Mouse (Mus musculus): ENCODE data around the gene Plxnb1. TPM values are rescaled to one million over a fixed set of nuclear protein-coding genes. Genes with fewer than 3 reads are reported as not detected.

The Plxnb1 gene
- 26.8 and 34.4 TPM in 2 replicates for polyA plus RNA-seq (2016; fragmentation: Nextera tagmentation; extraction: Ambion mirVana)

GRCm38 (mm10) chr9:109095137-109095982 lies at the start of gene Plxnb1:
Gene Plxnb1, plus strand, starts transcription at chr9:109095389.
- H3K4me1 ChIP-seq (replicated peaks), result peaks cover 72% of the 10 kb centered on the region
- under 1% methylated on average over 102 of the region's 102 CpGs for WGBS

DNA sequence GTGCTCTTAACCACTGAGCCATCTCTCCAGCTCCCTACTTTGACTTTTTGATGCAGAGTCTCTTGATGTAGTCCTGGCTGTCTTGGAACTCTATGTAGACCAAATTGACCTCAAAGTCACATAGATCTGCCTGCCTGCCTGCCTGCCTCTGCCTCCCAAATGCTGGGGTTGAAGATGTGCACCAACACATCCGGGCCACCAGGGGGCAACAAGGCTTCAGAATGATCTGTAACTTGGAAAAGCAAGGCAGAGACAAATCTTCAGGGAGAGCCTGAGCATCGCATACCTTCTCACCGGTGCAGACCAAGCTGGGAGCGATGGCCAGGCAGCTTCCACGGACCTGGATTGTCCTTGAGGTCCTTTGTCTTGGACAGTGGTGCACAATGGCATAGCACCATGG lies 48.9 kb upstream of the Plxnb1 start:
- H3K4me3 ChIP-seq, result no peak overlapping the region
- 0 out of 2 replicates have a peak, but pooled peaks cover 1% of the 10 kb centered on the region for H3K36me3 ChIP-seq
- no peaks in the 10 kb centered on the region for H3K4me1 ChIP-seq (replicated peaks)
- H3K27ac ChIP-seq, result no peak overlapping the region
- WGBS, result 46% methylated on average over 5 of the region's 5 CpGs
- DNase-seq (ENCODE audit: low spot score), result peak; percentile 57
- H3K27me3 ChIP-seq (ENCODE audit: insufficient read depth, poor library complexity, severe bottlenecking), result no peaks in the 10 kb centered on the region
- H3K9me3 ChIP-seq, result no peaks in the 10 kb centered on the region

More at GRCm38 (mm10) chr9:109095137-109095982, at the start of gene Plxnb1:
- DNase-seq (ENCODE audit: low spot score), result peak; percentile 87
- Histone ChIP-seq H3K27ac (peak within 1 kb of the TSS; percentile 98), H3K9me3 (no peaks in the 10 kb centered on the region), H3K36me3 (peaks cover 53% of the 10 kb centered on the region), H3K27me3 (ENCODE audit: insufficient read depth, poor library complexity, severe bottlenecking) (peaks cover 17% of the 10 kb centered on the region), H3K4me3 (peak within 1 kb of the TSS; percentile 83)

DNA sequence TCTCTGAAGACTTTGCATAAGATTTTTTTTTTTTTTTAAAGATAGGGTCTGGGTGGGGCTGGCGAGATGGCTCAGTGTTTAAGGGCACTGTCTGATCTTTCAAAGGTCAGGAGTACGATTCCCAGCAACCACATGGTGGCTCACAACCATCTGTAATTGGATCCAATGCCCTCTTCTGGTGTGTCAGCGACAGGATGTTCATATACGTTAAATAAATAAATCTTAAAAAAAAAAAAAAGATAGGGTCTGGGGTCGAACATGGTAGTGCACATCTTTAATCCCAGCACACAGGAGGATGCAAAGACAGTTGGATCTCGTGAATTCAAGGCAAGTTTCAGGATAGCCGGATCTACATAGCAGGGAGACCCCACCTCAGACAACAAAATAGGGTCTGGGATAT lies 45.9 kb upstream of the Plxnb1 start:
- Histone ChIP-seq H3K36me3 (0 out of 2 replicates have a peak, but pooled peaks cover 5% of the 10 kb centered on the region), H3K9me3 (no peaks in the 10 kb centered on the region), H3K4me1 (replicated peaks) (peaks cover 5% of the 10 kb centered on the region), H3K27ac (no peak overlapping the region), H3K4me3 (no peak overlapping the region), H3K27me3 (ENCODE audit: insufficient read depth, poor library complexity, severe bottlenecking) (no peaks in the 10 kb centered on the region)
- WGBS, result 77% methylated on average over 7 of the region's 7 CpGs
- DNase-seq (ENCODE audit: low spot score), result no peak

DNA sequence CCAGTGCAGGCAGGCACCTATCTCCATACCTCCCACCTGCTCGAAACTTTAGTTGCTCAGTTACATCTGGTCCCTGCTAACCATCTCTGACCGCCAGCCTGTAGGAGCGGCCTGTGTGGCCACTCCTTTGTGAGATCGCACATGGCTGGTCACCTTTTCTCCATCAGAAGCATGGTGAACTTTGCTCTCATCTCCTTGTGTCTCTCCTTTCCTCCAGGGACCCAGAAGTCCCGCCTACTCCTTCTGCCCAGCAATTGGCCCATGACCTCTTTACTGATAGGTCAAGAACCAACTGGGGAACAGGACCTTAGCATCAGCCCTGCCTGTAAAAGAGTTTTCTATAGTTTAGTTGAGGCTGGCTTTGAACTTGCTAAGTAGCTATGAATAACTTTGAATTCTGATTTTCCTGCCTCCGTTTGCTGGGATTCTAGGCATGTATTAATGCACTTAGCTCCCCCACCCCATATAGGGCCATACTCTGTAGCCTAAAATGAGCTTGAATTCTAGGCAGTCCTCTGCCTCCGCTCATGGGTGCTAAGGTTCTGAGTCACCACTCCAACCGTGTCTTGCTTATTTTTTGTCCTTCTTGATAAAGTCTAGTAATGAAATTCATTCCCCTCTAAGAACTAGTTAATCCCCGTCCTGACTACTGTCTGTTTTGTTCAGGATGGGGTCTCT lies 45.1 kb upstream of the Plxnb1 start:
- H3K36me3 ChIP-seq, result peaks cover 5% of the 10 kb centered on the region; the same call in 1 of the 2 replicates

GRCm38 (mm10) chr9:109050674-109050997 lies 44.6 kb upstream of the Plxnb1 start:
- no peak for DNase-seq (ENCODE audit: low spot score)
- Histone ChIP-seq H3K4me1 (replicated peaks) (peaks cover 17% of the 10 kb centered on the region), H3K9me3 (no peaks in the 10 kb centered on the region), H3K4me3 (no peak overlapping the region), H3K27ac (no peak overlapping the region), H3K27me3 (ENCODE audit: insufficient read depth, poor library complexity, severe bottlenecking) (no peaks in the 10 kb centered on the region), H3K36me3 (peaks cover 5% of the 10 kb centered on the region; the same call in 1 of the 2 replicates)
- WGBS, result 84% methylated on average over 3 of the region's 3 CpGs

More for the DNA sequence above, 45.1 kb upstream of the Plxnb1 start:
- DNase-seq (ENCODE audit: low spot score), result no peak
- Histone ChIP-seq H3K4me3 (no peak overlapping the region), H3K27ac (no peak overlapping the region), H3K4me1 (replicated peaks) (peaks cover 12% of the 10 kb centered on the region), H3K27me3 (ENCODE audit: insufficient read depth, poor library complexity, severe bottlenecking) (no peaks in the 10 kb centered on the region), H3K9me3 (no peaks in the 10 kb centered on the region)
- WGBS, result 79% methylated on average over 9 of the region's 9 CpGs

DNA sequence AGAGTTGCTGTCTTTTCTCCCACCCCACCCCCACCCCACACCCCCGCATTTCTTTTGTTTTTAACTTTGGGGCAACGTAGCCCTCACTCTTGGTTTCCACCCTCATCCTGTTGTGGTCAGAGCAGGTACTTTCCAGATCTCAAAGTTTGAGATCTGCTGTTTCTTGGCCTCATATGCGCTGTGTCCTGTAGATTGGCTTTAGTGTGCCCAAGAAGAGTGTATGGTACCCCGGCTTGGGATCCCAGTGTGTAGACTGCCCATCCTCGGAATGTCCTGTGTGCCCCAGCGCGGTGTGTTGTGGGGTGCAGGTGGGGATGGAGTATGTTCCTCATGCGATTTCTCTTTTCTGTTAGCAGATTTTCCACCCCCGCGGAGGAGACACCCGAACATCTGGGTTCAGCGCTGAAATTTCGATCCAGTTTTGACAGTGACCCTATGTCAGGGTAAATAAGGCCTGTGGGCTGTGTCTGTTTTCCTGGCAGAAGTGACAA lies 44.1 kb upstream of the Plxnb1 start:
- Histone ChIP-seq H3K4me3 (no peak overlapping the region), H3K9me3 (no peaks in the 10 kb centered on the region), H3K27ac (no peak overlapping the region), H3K36me3 (peaks cover 7% of the 10 kb centered on the region), H3K27me3 (ENCODE audit: insufficient read depth, poor library complexity, severe bottlenecking) (no peaks in the 10 kb centered on the region), H3K4me1 (replicated peaks) (peaks cover 17% of the 10 kb centered on the region)
- DNase-seq (ENCODE audit: low spot score), result no peak
- WGBS, result 91% methylated on average over 13 of the region's 13 CpGs

- H3K36me3 ChIP-seq, result peaks cover 15% of the 10 kb centered on the region
- no peaks in the 10 kb centered on the region for H3K9me3 ChIP-seq
- no peaks in the 10 kb centered on the region for H3K27me3 ChIP-seq (ENCODE audit: insufficient read depth, poor library complexity, severe bottlenecking)
- peaks cover 17% of the 10 kb centered on the region for H3K4me1 ChIP-seq (replicated peaks)
- no peak for DNase-seq (ENCODE audit: low spot score)
- H3K4me3 ChIP-seq, result no peak overlapping the region
- WGBS, result 90% methylated on average over 10 of the region's 10 CpGs
- H3K27ac ChIP-seq, result no peak overlapping the region
Observed at GRCm38 (mm10) chr9:109051651-109052489, 43.3 kb upstream of the Plxnb1 start.

GRCm38 (mm10) chr9:109052490-109053260 lies 42.5 kb upstream of the Plxnb1 start:
- no peak overlapping the region for H3K27ac ChIP-seq
- H3K27me3 ChIP-seq (ENCODE audit: insufficient read depth, poor library complexity, severe bottlenecking), result no peaks in the 10 kb centered on the region
- no peak overlapping the region for H3K4me3 ChIP-seq
- no peaks in the 10 kb centered on the region for H3K9me3 ChIP-seq
- WGBS, result 91% methylated on average over 9 of the region's 9 CpGs
- peaks cover 17% of the 10 kb centered on the region for H3K4me1 ChIP-seq (replicated peaks)
- peaks cover 24% of the 10 kb centered on the region for H3K36me3 ChIP-seq
- no peak for DNase-seq (ENCODE audit: low spot score)

- Histone ChIP-seq H3K9me3 (no peaks in the 10 kb centered on the region), H3K27ac (no peak overlapping the region), H3K4me3 (no peak overlapping the region), H3K36me3 (peaks cover 30% of the 10 kb centered on the region), H3K4me1 (replicated peaks) (peaks cover 17% of the 10 kb centered on the region), H3K27me3 (ENCODE audit: insufficient read depth, poor library complexity, severe bottlenecking) (no peaks in the 10 kb centered on the region)
- no peak for DNase-seq (ENCODE audit: low spot score)
- 78% methylated on average over 3 of the region's 3 CpGs for WGBS
Observed at GRCm38 (mm10) chr9:109053366-109053765, 41.8 kb upstream of the Plxnb1 start.

- no peak for DNase-seq (ENCODE audit: low spot score)
- H3K27ac ChIP-seq, result no peak overlapping the region
- H3K27me3 ChIP-seq (ENCODE audit: insufficient read depth, poor library complexity, severe bottlenecking), result no peaks in the 10 kb centered on the region
- H3K4me3 ChIP-seq, result no peak overlapping the region
- H3K4me1 ChIP-seq (replicated peaks), result peaks cover 21% of the 10 kb centered on the region
- 78% methylated on average over 6 of the region's 6 CpGs for WGBS
- no peaks in the 10 kb centered on the region for H3K9me3 ChIP-seq
- peaks cover 35% of the 10 kb centered on the region for H3K36me3 ChIP-seq
Observed at GRCm38 (mm10) chr9:109053851-109054250, 41.3 kb upstream of the Plxnb1 start.

GRCm38 (mm10) chr9:109054712-109055111 lies 40.5 kb upstream of the Plxnb1 start:
- Histone ChIP-seq H3K27me3 (ENCODE audit: insufficient read depth, poor library complexity, severe bottlenecking) (no peaks in the 10 kb centered on the region), H3K36me3 (peaks cover 43% of the 10 kb centered on the region), H3K27ac (peak overlapping the region; percentile 81), H3K4me3 (peak overlapping the region; percentile 30), H3K9me3 (no peaks in the 10 kb centered on the region), H3K4me1 (replicated peaks) (peaks cover 30% of the 10 kb centered on the region)
- 13% methylated on average over 7 of the region's 7 CpGs for WGBS
- peak; percentile 44 for DNase-seq (ENCODE audit: low spot score)

All from hindbrain, embryonic 10.5 days (tissue).